Mouse (Mus musculus) liver, embryonic 13.5 days (tissue): ENCODE measurements around the gene Atp13a5. TPM values are rescaled to one million over a fixed set of nuclear protein-coding genes. Genes with fewer than 3 reads are reported as not detected.

ENCODE experiments used
- ATAC-seq: fragments of 200-750 bp; cut with Nextera tagmentation; 2 replicates; pipeline ENCODE4 v1.8.0; 2017; ENCODE audit warnings: low read depth, mild to moderate bottlenecking, moderate number of reproducible peaks, moderate library complexity
- DNase-seq: peaks from one replicate; pipeline ENCODE4 v3.0.0; 2022
- H3K27ac ChIP-seq: fragments of 300-500 bp; sonication (generic); 2 replicates; pipeline ENCODE4 v1.5.1; 2015; ENCODE audit warnings: moderate library complexity, mild to moderate bottlenecking, inconsistent platforms
- H3K27me3 ChIP-seq: fragments of 300-500 bp; sonication (generic); 2 replicates; pipeline ENCODE4 v1.6.1; 2015; ENCODE audit warnings: mild to moderate bottlenecking, inconsistent platforms
- H3K36me3 ChIP-seq: fragments of 300-500 bp; sonication (generic); 2 replicates; pipeline ENCODE4 v1.6.1; 2015; ENCODE audit warnings: mild to moderate bottlenecking, inconsistent platforms
- H3K4me1 ChIP-seq: fragments of 300-500 bp; sonication (generic); replicated peaks from 2 replicates; pipeline ENCODE4 v1.6.1; 2015; ENCODE audit warnings: inconsistent platforms
- H3K4me2 ChIP-seq: fragments of 300-500 bp; sonication (generic); 2 replicates; pipeline ENCODE4 v1.6.1; 2015; ENCODE audit warnings: inconsistent platforms, mild to moderate bottlenecking, moderate library complexity
- H3K4me3 ChIP-seq: fragments of 300-500 bp; sonication (generic); replicated peaks from 2 replicates; pipeline ENCODE4 v1.5.1; 2015; ENCODE audit warnings: mild to moderate bottlenecking, inconsistent platforms
- H3K9ac ChIP-seq: fragments of 300-500 bp; sonication (generic); 2 replicates; pipeline ENCODE4 v1.6.1; 2015; ENCODE audit warnings: mild to moderate bottlenecking, inconsistent platforms
- H3K9me3 ChIP-seq: fragments of 300-500 bp; sonication (generic); replicated peaks from 2 replicates; pipeline ENCODE4 v1.6.1; 2016; ENCODE audit warnings: inconsistent platforms
- WGBS: fragments of 180-500 bp; shearing (Covaris S2); methylation state at CpG from one replicate; pipeline ENCODE4 v1.1.7; 2015; ENCODE audit not compliant: insufficient replicate concordance; 5-methylcytosine and 5-hydroxymethylcytosine counted together
- polyA plus RNA-seq: library from polyadenylated mRNA; unstranded; fragments of >200 nt; fragmentation: Nextera tagmentation; extraction: Ambion mirVana; gene quantifications from 2 replicates; pipeline ENCODE4 v1.2.1, GENCODE M21; 2015

Gene Atp13a5
- polyA plus RNA-seq, 1 experiment from 2014 or later, result not detected

DNA sequence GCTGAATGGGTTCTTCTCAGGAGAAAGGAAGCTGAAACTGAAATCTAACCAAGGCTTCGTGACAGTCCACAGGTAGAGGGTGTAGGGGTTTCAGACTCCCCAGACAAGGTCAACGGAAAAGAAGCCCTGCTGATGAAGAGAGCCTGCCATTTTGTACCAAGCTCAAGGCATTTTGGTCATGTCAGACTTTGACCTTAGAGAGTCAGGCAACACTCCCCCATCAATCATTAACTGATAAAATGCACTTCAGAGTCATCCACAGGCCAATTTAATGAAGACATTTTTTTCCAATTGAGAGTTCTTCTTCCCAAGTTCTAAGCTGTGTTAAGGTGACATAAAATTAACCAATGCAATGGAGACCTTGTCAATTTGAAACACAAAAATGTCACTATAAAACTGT, 177.4 kb downstream of the Atp13a5 start:
- Histone ChIP-seq H3K4me1 (no peaks in the 10 kb centered on the region), H3K9ac (no peak overlapping the region), H3K4me2 (no peak overlapping the region), H3K4me3 (no peak overlapping the region), H3K9me3 (no peaks in the 10 kb centered on the region), H3K27ac (no peak overlapping the region), H3K27me3 (no peaks in the 10 kb centered on the region), H3K36me3 (no peaks in the 10 kb centered on the region)
- DNase-seq (no peak), ATAC-seq (no peak)
- 58% methylated on average over 2 of the region's 2 CpGs for WGBS

- no peaks in the 10 kb centered on the region for H3K27me3 ChIP-seq
- H3K4me1 ChIP-seq, result no peaks in the 10 kb centered on the region
- H3K4me3 ChIP-seq, result no peak overlapping the region
- H3K36me3 ChIP-seq, result no peaks in the 10 kb centered on the region
- 29% methylated on average over 5 of the region's 5 CpGs for WGBS
- no peak for DNase-seq
- H3K9ac ChIP-seq, result no peak overlapping the region
- H3K9me3 ChIP-seq, result no peaks in the 10 kb centered on the region
- H3K27ac ChIP-seq, result no peak overlapping the region
- no peak overlapping the region for H3K4me2 ChIP-seq
- no peak for ATAC-seq
Measured at GRCm38 (mm10) chr16:29198461-29198860, 180.1 kb downstream of the Atp13a5 start.

- 39% methylated on average over 1 of the region's 1 CpGs for WGBS
- Histone ChIP-seq H3K4me3 (no peak overlapping the region), H3K27me3 (no peaks in the 10 kb centered on the region), H3K27ac (no peak overlapping the region), H3K9me3 (no peaks in the 10 kb centered on the region), H3K4me1 (no peaks in the 10 kb centered on the region), H3K9ac (no peak overlapping the region), H3K36me3 (no peaks in the 10 kb centered on the region), H3K4me2 (no peak overlapping the region)
- ATAC-seq (no peak), DNase-seq (no peak)
Measured at GRCm38 (mm10) chr16:29195156-29195555, 183.4 kb downstream of the Atp13a5 start.

GRCm38 (mm10) chr16:29193981-29194380, 184.6 kb downstream of the Atp13a5 start:
- no peak overlapping the region for H3K27ac ChIP-seq
- no peaks in the 10 kb centered on the region for H3K9me3 ChIP-seq
- DNase-seq, result no peak
- no peak overlapping the region for H3K9ac ChIP-seq
- H3K36me3 ChIP-seq, result no peaks in the 10 kb centered on the region
- no peak for ATAC-seq
- H3K4me3 ChIP-seq, result no peak overlapping the region
- H3K4me2 ChIP-seq, result no peak overlapping the region
- no peaks in the 10 kb centered on the region for H3K27me3 ChIP-seq
- 81% methylated on average over 4 of the region's 4 CpGs for WGBS
- no peaks in the 10 kb centered on the region for H3K4me1 ChIP-seq

- Histone ChIP-seq H3K9ac (no peak overlapping the region), H3K4me1 (no peaks in the 10 kb centered on the region), H3K9me3 (no peaks in the 10 kb centered on the region), H3K4me2 (no peak overlapping the region), H3K27me3 (no peaks in the 10 kb centered on the region), H3K36me3 (no peaks in the 10 kb centered on the region), H3K27ac (no peak overlapping the region), H3K4me3 (no peak overlapping the region)
- no peak for DNase-seq
- ATAC-seq, result no peak
- WGBS, result 15% methylated on average over 5 of the region's 5 CpGs
Measured at GRCm38 (mm10) chr16:29192911-29193310, 185.6 kb downstream of the Atp13a5 start.

Other genes with a start within 250 kb of the Atp13a5 start
- gene Hrasls, start 169.0 kb downstream of the Atp13a5 start, polyA plus RNA-seq, result 0.23 TPM in 1 of 2 replicates, not detected in the other
- gene Atp13a4, start 166.1 kb upstream of the Atp13a5 start, polyA plus RNA-seq, result not detected in 2 replicates
- gene Opa1, start 200.6 kb upstream of the Atp13a5 start, polyA plus RNA-seq, result 22.3 and 28.9 TPM in 2 replicates